Mouse (Mus musculus) heart, adult 8-10 months (tissue): Measurements from ENCODE around the gene Dsel. TPM values are rescaled to one million over a fixed set of nuclear protein-coding genes. Genes with fewer than 3 reads are reported as not detected.

Experiments used
- DNase-seq: peaks from one replicate; pipeline ENCODE4 v3.0.0; 2022; ENCODE audit warnings: low spot score
- total RNA-seq, 4 experiments: library from RNA; stranded (reverse); gene quantifications; 2 replicates each; pipeline ENCODE4 v1.2.4; 2022

Dsel gene
- 1 to 10 TPM; 3.3 to 5.1 (median 4.3) TPM for total RNA-seq

DNA sequence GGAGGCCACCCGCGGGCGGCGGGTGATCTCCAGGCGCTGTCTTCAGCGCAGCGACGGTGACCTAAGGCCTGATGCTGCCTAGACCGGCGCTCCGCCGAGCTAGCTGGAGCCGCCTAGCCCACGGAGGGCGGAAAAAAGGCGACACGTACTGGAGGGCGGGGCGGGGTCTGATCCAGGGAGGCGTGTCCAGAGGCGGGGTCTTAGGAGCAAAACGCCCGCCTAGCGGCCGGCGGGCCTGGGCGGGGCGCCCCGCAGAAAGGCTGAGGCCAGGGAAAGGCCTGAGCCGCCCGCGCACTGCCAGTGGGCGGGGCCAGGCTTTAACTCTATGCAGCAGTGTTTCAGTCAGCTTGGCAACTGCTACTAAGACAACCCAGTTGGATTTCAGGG is at the start of gene Dsel:
Dsel (minus strand) TSS at position 140 of the 387 bp plus-strand sequence.
- DNase-seq, result peak; percentile 89

DNA sequence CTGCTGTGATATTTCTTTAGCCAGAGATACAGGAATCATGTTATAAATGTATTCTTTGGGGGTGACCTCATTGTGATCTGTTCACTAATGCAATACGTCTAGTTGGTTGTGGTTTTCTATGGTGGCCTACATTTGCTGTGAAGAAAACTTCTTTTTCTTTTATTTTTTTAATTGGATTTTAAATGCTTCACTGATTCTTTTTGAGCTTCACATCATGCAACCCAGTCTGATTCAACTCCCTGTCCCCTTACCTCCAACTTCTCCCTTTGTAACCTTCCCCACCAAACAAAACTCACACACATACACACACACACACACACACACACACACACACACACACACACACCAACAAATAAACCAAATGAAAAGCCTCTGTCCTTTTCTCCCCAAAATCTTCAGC is 46.7 kb upstream of the Dsel start:
- no peak for DNase-seq

DNA sequence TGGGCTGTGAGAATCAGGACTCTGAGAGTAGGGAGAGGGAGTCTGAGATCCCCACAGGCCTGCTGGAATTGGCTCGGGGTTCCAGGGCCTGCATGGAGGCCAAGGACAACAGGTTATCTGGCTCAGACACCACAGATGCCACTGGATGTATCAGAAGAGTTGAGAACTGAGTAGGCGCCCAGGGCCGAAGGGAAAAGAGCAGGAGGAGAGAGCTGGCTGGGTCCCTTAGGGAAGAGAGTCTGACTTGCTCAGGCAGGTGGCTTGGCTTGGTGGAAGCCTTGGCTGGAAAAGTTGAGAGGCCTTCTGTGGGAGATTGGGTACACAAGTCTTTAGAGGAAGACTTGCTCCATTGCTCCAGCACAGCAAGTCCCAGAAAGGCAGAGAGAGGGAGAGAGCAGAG is 18.6 kb upstream of the Dsel start:
- DNase-seq, result no peak

DNA sequence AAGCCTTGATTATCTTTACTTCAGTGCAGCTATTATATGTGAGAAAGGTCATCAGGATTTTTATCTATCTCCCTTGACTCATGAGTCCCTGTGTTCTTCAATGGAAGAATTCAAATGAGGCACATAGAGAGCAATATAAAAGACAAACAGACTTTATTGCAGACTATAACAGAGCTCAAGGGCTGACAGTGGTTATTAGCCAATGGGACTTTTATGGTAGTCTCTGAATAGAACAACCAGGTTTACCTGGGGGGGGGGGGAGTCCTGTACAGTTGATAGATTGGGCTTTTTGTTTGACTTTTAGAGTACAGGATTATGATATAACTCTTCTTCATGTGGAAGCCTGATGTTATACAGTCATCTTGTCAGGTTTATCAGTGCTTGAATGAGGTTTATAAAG is 11.1 kb upstream of the Dsel start:
- DNase-seq, result no peak

DNA sequence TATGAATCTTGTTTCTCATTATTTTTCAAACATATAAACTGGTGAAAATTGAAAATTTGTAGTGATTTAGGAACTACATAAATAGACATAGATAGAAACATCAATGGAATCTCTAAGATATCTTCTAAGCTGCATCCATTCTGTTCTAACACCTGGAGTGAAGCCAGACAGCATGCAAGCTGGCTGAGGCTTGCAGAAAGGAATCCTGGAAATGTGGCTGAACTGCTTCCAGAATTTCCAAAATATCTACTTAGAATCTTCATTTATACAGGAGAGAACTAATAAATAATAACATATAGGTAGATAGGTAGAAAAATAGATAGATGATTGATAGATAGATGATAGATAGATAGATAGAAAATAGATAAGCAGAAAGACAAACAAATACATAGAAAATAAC is 8.5 kb upstream of the Dsel start:
- DNase-seq, result no peak

DNA sequence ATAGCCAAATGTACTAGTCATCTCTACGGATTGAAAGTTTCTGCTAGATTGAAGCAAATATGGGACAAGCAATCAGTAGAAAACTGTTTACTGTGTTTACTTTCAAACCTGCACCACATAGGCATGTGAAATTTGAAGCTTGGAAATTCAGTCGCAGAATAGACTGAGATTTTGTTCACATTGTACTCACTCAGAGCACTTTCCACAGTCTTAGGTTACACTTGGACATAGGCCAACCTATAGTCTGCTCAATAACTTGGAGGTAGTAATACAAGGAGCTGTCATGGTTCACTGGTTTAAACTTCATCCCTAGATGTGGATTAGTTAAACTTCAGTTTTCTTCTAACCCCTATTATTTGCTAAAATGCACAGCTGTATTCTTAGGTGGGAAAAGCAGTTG is 749 bp upstream of the Dsel start:
- no peak for DNase-seq

DNA sequence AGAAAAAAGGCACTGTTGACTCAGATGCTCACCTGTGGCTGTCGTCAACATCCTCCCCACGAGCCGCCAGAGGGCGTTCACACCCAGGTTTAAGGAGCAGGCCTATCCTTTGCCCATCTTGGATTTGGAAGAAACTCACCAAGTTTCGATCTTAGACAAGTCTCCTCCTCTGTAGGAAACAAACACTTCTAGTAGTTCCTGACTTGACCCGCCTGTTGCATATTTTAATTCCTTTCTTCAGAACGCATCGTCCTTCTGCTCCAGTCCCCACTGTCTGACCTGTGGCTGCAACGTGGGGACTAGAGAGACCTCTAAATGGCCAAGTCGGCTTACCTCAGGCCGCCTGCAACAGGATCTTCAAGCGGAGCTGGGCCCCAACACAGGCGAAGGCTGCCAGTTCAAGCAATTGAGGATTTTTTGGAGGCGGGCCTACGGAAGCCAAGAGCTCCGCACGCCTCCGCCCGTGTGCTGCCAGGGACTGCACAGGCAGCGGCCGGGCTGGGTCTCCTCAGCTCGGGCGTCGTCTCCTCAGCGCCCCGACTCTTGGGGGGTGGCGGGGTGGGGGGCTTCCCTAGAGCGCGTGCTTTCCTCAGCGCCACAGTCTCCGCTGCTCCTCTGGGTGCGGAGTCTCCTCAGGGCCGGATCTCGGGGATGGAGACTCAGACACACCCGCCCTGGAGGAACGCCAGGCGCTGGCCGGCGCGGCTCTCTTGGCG is 497 bp downstream of the Dsel start:
- DNase-seq, result peak; percentile 64

DNA sequence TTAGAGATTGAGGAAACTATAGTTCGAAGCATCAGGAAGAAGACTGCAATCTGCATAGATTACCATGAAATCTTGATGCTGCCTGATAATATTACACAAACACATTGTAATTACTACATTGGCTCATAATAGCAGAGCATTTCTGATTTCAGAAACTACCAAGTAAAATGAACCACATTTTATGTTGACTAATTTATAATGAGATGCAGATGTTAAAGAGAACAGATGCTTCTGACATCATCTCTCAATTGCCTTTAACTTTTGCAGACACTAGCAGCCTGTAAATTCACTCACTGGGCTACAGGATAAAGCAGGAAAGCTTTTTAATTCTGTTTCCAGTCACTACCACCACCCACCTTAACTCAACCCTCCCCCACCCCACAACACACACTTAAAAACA is 6.9 kb downstream of the Dsel start:
- DNase-seq, result no peak

DNA sequence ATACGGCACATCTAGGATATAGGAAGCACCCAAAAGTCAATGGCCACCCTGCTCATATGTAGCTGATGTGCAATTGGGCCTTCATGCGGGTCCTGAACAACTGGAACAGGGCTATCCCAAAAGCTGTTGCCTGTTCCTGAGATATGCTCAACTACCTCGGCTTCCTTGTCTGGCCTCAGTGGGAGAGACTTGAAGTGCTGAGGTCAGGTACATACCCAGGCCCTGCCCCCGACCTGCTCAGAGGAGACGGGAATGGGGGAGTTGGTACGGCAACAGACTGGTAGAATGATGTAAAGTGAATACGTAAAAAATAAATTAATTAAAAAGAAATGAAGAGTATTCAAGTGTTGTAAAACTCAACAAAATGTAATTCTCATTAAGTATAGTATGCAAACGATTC is 12.3 kb downstream of the Dsel start:
- DNase-seq, result no peak

DNA sequence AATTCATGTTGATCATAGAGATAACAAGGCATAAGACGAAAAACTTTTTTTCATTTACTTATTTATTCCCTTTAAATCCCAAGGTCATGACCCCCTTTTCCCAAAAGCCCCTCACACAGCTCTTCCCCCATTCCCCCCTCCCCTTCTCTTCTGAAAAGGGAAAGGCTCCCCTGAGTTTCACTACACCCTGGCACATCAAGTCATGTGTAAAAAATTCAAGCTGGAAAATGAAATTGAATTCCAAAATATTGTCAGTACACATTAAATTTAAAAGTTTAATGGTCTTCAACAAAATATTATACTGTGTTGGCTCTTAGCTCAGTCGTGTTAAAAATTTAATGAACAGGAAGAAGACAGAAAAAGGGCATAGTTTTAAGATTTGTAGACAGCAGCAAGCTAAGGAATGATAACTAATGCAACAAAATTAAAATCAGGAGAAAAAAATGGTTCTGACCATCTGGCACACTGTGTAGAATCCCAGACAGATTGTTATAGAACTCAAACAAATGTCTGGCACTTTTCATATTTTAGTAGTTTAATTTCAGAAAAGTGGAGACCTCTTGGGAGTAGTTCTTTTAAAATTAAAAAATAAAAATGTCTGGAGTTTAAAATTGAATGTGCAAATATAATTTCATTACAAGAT is 31.0 kb downstream of the Dsel start:
- no peak for DNase-seq
